Mouse (Mus musculus) liver, adult (tissue): ENCODE measurements around the gene Calr.

Experiments used
- GATA4 ChIP-seq: IDR thresholded peaks from 2 replicates; pipeline ENCODE4 v1.6.1; 2014; ENCODE audit warnings: mild to moderate bottlenecking, low read length; ENCODE audit not compliant: insufficient replicate concordance

Gene Calr

DNA sequence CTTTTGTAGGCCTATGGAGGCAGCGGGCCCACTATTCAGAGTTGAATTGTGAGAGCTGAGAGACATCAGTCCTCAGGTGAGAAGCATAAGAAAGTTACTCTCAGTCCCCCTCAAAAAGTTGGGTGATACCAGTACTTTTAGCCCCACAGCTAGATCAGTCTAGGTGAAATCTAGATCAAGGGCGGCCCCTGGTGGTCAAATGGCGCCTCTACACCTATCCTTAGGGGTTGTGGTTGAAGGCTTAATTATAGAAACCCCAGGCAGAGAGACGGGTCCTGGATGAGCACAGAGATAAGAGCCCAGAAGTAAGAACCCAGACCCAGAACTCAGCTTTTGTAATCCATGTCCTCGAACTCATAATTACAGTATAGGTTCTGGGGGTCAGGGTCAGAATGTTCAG lies 33.7 kb downstream of the Calr start:
- no peak for TF ChIP-seq GATA4

DNA sequence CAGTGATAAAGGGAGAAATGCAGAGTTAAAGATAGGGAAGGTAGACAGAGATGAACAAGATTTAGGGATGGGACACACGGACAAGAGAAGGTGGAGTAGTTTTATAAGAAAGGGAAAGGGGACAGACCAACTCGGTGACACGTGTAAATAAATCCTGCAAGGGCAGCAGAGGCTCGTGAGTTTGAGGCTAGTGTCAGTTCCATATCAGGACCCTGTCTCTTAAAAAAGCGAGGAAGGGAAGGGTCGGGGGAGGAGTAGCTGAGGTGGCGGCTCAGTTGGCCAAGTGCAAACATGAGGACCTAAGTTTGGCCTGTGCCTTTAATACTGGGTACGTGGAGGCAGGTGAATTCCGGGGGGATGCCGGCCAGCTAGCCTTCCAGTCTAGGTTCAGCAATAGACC lies 35.4 kb downstream of the Calr start:
- TF ChIP-seq GATA4 = no peak

DNA sequence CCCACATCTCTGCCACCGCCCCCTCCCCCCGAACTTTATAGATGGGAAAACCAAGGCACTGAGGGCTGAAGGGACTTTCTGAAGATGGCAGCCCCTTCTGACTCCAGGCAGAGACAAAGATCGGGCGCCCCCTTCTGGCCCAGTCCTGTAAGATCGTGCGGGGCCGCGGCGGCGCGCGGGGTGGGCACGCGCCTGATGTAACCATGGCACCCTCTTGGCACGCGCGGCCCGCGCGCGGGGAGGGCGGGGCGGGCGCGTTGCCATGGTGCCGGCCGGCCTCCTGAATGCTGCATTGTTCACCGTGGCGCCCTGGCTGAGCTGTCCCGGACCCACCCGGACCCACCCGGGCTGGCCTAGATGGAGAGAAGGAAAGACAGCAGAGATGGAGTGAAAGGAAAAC lies 35.8 kb downstream of the Calr start:
- TF ChIP-seq GATA4 = no peak

DNA sequence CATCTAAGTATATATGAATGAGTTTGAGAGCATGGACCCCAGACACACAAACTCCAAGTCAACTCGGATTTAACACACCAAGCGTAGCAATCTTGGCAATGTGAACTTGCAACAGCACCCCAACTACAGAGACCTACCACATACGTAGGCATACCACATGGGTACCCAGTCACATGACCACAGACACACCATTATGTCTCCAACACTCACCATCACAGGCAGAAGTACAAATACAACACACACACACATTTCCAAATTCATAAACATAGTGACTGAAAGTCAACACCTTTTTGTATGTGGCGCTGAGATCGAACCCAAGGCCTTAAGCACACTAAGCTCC lies 36.8 kb downstream of the Calr start:
- TF ChIP-seq GATA4 = no peak

DNA sequence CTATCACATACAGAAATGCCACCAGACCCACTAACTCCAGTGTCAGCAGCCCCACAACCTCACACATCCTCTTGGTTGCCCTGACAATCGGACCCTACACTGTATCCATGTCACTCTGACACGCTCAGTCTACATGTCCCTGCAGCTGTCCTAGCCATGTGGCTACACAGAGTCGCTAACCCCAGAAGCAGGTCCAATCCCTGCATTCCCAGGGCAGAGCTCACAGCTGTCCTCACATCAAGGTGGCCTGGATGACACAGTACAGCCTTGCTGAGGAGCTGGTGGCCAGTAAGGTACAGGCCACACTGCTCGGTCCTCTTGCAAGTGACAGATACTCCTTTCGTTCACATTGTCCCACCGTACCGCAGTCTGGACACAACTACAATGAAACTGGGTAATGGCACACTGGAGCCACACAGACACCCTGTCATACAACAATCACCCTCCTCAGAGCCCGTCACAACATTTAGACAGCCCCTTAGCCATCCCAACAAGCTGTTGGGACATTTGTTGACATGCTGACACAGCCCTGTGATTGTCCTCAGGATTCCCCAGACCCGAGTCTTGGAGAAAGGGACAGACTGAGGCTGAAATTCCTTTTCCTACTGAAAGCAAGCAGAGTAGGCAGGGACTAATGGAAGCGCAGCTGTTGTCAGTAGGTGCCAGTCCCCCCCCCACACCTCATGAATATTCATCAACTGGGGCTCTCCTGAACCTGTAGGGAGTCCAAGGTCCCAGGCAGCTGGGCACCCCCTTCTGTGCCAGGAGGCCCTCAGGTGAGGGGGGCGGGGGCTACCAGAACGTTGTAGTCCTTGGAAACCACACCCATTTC lies 37.4 kb downstream of the Calr start:
- TF ChIP-seq GATA4 = no peak

DNA sequence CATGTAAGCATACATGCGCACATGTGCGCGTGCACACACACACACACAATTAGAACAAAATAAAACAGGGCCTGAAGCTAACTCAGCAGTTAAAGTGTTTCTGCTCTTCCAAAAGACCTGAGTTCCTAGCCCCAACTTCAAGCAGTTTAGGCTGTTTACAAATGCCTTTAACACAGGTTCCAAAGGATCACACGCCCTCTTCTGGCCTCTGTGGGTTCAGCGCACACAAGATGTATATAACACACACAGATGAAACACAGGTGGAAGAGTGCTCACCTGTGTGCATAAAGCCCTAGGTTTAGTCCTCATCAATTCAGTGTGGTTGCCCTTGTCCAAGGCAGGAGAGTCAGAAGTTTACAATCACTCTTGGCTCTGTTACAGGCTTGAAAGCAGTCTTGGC lies 40.7 kb downstream of the Calr start:
- no peak for TF ChIP-seq GATA4

DNA sequence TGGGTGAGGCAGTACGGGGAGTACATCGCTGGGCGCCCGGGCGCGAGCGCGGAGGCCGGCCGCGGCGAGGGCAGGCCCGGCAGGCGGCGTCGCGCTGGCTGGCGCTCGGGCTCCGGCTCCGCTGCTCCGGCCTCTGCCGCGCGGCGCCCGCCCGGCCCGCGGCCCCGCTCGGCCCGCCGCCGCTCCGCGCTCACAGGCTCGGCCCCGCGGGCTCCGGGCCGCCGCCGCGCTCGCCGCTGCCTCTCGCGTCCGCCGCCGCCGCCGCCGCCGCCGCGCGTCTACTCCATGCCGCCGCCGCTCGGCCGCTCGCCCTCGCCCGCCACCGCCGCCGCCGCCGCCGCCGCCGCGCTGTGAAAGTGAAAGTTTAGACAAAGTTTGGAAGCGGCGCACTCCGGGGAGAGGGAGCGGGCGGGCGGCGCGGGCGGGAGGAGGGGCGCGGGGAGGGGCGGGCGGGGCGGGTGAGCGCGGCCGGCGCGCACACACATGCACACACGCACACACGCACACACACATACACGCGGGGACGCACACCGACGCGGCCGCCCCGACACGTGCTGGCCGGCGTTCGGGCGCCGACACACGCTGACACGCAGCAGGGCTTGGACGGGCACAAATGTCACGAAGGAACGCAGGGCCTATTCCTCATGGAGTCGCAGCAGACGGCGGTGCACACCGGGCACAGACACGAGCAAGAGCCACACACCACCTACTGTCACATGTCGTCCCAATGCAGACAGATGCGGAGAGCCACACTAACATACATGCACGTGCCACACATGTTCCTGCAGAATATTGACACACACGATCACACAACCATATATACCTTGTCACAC lies 46.5 kb downstream of the Calr start, which contains the start of gene Nfix:
Gene Nfix (minus strand): TSS at position 346 of the 833 bp plus-strand sequence.
- TF ChIP-seq GATA4 = no peak

DNA sequence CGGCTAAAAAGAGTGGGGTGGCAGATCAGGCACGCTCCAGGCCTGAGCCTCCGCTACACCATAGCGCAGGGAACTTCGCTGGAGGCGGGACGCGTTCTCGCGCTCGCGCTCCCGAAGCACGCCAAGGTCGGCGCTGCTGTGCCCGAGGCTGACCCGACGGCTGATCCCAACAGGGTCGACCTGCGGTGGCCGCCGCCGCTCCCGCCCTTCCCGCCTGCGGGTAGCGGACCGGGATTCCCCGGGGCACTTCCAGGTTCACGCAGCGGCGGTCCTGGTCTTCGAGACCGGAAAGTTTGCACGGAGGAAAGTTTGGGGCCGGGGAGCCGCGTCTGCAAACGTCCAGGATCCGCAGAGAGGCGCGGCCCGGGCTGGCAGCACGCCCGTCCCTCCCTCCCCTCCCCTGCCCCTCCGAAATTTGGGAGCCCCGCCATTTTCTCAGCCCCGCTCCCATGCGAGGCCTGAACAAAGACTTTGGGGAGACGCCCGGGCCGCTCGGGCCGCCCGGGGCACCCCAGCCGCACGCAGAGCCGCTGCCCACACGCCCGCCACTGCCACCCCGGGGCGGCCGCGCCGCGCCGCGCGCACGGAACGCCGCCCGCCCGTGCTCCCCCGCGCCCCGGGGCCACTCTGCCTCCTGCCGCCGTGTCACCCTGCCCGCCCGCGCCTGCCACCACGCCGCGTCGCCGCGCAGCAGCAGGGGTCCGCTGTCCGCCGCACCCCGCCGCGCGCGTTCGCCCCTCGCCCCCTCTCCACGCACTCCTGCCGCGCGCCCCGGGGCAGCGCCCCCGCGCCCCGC lies 47.4 kb downstream of the Calr start:
- TF ChIP-seq GATA4 = no peak

DNA sequence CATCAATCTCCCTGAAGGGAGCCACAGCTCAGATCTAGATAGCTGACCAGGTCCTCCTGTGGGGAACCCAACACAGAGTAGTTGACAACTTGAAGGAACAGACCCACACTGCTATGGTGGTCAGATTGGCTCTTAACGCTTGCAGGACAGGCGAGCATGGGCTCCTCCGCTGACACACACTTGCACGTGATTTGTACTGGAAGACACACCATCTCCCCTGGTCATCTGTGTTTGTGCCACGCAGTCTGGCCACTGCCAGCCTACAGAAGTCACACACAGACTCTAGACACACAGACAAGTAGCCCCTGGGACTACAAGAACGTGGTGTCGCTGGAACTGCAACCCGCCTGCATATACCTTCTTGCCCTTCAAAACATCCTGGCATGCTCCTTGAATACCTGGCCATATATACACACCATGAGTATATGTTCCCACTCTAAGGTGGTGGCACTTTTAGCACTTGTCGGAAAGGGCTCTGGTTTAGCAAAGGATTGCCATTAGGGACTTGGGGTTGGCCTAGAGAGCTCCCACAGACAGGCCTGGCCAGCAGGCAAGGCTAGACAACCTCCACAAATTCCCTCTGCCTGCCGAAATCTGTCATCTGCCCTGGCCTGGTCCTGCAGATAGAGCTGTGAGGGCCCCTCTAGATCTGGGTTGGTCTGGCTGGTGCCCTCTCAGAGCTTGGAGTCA lies 48.1 kb downstream of the Calr start:
- TF ChIP-seq GATA4 = no peak

DNA sequence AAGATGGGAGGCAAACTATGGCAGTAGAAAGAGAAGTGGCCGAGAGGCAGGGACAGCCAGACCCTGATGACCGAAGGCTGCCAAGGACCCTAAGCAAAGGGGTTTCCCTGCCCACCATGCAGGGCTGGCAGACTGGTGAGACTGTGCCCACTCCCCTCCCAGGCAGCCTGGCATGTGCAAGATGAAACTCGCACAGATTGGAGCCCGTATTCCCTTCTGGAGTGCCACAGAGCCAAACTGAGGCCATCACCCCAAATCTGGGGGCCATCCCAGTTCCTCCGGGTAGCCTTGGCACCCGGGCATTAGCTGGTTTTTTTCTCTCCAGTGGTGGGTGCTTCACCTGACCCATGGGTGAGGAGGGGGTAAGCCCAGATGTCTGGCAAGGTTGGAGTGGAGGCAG lies 48.8 kb downstream of the Calr start:
- no peak for TF ChIP-seq GATA4

DNA sequence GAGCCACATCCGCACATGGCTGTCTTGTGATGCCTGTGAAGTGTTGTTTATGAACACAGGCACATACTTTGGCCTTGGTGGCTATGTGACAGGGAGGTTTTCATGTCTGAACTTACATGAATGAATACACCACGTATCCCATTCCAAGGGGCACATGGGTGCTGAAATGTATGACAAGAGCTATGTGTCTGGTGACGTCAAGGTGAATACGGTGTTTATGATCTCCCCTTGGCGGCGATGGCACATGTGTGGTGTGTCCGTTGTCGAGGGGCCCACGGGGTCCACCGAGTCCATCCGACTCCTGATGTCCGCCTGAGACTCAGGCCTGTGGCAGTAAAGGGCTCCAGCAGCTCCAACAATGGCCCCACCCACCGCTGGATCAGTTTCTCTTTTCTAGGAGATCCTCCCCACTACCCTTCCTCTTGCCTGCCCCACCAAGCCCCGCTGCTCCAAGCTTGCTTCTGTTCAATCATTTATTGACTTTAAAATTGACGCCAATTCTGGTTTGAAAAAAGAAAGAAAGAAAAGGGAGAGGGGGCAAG lies 49.4 kb downstream of the Calr start:
- TF ChIP-seq GATA4 = no peak

DNA sequence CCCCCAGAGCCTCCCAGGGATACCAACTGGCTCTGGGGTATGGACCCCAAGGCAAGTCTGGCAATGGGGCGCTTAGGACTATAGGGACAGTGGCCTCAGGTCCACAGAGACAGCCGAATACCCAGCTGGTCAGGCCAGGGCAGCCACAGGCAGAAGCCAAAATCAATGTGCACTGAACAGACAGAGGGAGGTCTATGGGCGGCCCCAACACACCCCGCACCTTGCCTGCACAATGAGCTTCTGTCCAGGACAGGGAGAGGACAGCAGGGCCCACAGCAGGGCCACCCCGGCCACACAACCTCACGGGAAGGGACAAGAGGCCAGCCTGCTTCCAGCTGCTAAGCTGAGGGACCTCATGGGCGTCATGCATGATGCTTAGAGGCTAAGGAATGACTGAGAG lies 52.2 kb downstream of the Calr start:
- no peak for TF ChIP-seq GATA4

DNA sequence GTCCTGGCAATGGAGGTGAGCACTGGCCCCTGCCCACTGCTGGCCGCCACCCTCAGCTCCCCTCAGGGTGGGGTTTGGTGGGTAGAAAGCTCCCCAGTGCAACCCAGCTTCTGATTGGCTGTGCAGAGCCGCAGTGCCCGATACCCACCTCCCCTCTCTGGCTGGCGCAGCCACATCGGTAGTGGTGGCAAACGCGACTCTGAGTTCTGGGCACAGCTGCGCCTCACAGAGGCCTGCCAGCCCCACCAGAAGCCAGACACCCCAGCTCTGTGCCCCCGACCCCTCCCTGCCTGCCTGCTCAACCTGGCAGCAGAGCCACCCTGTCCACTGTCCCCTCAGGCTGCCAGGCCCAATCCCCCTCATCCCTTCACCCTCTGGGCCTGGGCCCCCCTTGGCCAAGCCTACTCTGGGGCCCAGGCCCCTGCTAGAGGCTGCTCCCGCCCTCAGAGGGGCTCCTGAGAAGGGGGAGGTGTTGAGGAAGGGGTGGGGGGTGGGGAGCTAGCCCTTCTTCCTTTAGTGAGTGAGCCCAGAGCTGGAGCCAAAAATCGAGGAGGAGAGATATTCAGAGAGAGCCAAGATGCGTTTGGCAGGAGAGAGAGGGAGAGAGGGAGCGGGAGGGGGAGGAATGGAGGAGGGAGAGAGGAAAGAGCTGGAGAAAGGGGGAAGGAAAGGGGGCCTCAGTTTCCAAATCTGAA lies 52.8 kb downstream of the Calr start:
- TF ChIP-seq GATA4 = no peak

DNA sequence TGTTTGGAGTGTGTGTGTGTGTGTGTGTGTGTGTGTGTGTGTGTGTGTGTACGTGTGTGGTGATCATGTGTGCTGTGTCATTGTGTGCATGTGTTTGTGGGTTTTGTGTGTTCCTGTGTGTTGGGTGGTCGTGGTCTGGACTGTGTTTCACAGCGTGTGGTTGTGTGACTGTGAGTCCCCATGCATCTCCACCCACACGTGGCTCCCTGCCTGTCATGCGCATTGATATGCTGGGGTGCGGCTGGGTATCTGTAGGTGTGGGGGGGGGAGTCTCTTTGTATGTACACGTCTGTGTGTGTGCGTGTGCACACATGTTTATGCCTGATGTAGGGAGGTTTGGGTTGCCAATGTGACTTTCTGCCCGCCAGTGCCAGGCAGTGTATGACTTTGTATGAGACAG lies 53.6 kb downstream of the Calr start:
- TF ChIP-seq GATA4 = no peak
